Mouse (Mus musculus) liver, postnatal 0 days (tissue): ENCODE measurements around the gene Cd72. TPM values are rescaled to one million over a fixed set of nuclear protein-coding genes. Genes with fewer than 3 reads are reported as not detected.

Experiments
- ATAC-seq: fragments of 200-750 bp; cut with Nextera tagmentation; 2 replicates; pipeline ENCODE4 v1.8.0; 2017; ENCODE audit warnings: mild to moderate bottlenecking, moderate library complexity
- DNase-seq: peaks from one replicate; pipeline ENCODE4 v3.0.0-alpha.2; 2016
- H3K27ac ChIP-seq: fragments of 300-500 bp; sonication (generic); 2 replicates; pipeline ENCODE4 v1.5.1; 2014; ENCODE audit warnings: antibody characterized with exemption, moderate library complexity, mild to moderate bottlenecking, low read depth
- H3K27me3 ChIP-seq: fragments of 300-500 bp; sonication (generic); 2 replicates; pipeline ENCODE4 v1.6.1; 2014; ENCODE audit warnings: low read length, control low read depth, mixed read lengths; ENCODE audit not compliant: insufficient read depth
- H3K36me3 ChIP-seq: fragments of 300-500 bp; sonication (generic); replicated peaks from 2 replicates; pipeline ENCODE4 v1.6.1; 2014; ENCODE audit warnings: mild to moderate bottlenecking, control low read depth, low read length, moderate library complexity, mixed read lengths; ENCODE audit not compliant: insufficient read depth
- H3K4me1 ChIP-seq: fragments of 300-500 bp; sonication (generic); 2 replicates; pipeline ENCODE4 v1.6.1; 2014; ENCODE audit warnings: antibody characterized with exemption, mild to moderate bottlenecking, control low read depth; ENCODE audit not compliant: insufficient read depth
- H3K4me2 ChIP-seq: fragments of 300-500 bp; sonication (generic); 2 replicates; pipeline ENCODE4 v1.6.1; 2014; ENCODE audit warnings: low read depth, mild to moderate bottlenecking, low read length, moderate library complexity, mixed read lengths
- H3K4me3 ChIP-seq: fragments of 300-500 bp; sonication (generic); 2 replicates; pipeline ENCODE4 v1.5.1; 2014; ENCODE audit warnings: low read depth, low read length
- H3K9ac ChIP-seq: fragments of 300-500 bp; sonication (generic); replicated peaks from 2 replicates; pipeline ENCODE4 v1.6.1; 2014; ENCODE audit warnings: mild to moderate bottlenecking, moderate library complexity
- H3K9me3 ChIP-seq: fragments of 300-500 bp; sonication (generic); 2 replicates; pipeline ENCODE4 v1.6.1; 2016; ENCODE audit warnings: mild to moderate bottlenecking, control low read depth, low read length, mixed read lengths
- CTCF ChIP-seq: sonication (generic); IDR thresholded peaks from 2 replicates; pipeline ENCODE4 v1.5.1; 2016; ENCODE audit warnings: antibody characterized with exemption, low read depth
- EP300 ChIP-seq: IDR thresholded peaks from 2 replicates; pipeline ENCODE4 v1.6.1; 2016; ENCODE audit warnings: antibody characterized with exemption, low read depth, mild to moderate bottlenecking
- WGBS: fragments of 180-500 bp; shearing (Covaris S2); extraction: QIAGEN DNeasy Blood & Tissue Kit; methylation state at CpG from one replicate; pipeline ENCODE4 v1.1.7; 2014; ENCODE audit not compliant: insufficient replicate concordance; 5-methylcytosine and 5-hydroxymethylcytosine counted together
- polyA plus RNA-seq: library from polyadenylated mRNA; unstranded; fragments of >200 nt; fragmentation: Nextera tagmentation; extraction: Ambion mirVana; gene quantifications from 2 replicates; pipeline ENCODE4 v1.2.1, GENCODE M21; 2015

The Cd72 gene
- polyA plus RNA-seq, 1 experiment from 2014 or later, result 10.4 TPM

DNA sequence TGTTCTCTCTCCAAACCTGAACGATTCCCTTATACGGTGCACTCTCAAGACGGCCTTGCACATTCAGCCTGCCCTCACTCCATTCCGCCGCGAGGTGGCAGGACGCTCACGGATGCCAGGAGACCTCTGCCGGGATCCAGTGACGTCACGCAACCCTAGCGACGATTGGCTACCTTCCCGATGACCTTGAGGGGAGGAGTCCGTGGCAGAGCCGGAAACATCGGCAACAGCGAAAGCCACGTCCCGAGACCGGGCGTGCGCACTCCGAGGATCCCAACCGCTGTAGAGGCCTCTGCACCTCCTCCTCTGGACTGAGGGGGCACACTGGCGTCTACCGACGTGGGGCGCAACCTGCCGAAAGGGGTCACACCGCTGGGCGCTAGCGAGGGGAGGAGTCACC is 12.4 kb downstream of the Cd72 start:
- H3K4me1 ChIP-seq, result peaks cover 4% of the 10 kb centered on the region
- no peaks in the 10 kb centered on the region for H3K27me3 ChIP-seq
- no peaks in the 10 kb centered on the region for H3K9me3 ChIP-seq
- peaks cover 12% of the 10 kb centered on the region for H3K36me3 ChIP-seq
- WGBS, result under 1% methylated on average over 33 of the region's 33 CpGs
- TF ChIP-seq EP300, result no peak
- TF ChIP-seq CTCF, result peak; percentile 98
- peak; percentile 98 for DNase-seq
- H3K4me2 ChIP-seq, result peak overlapping the region; percentile 99
- H3K4me3 ChIP-seq, result peak overlapping the region; percentile 71
- peak overlapping the region; percentile 83 for H3K27ac ChIP-seq
- H3K9ac ChIP-seq, result peak overlapping the region; percentile 78
- ATAC-seq, result peak; percentile 91

DNA sequence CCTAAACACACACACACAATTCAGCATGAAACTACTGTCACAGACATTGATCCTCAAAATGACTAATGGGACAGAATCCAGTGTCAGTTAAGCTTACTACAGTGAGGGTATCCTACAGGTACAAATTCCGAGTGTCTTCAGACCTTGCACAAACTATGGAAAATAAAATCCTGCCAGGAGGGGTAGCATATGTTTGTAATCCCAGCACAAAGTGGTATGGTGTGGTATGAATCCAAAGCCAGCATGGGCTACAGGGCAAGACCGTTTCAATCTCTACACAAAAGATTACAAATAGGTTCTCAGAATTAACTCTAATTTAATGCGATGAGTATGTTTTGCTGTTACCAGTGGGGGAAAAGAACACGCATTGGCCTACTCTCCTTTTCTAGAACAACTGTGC is 12.8 kb downstream of the Cd72 start, which contains the start of gene Tesk1:
Tesk1 (plus strand) TSS at position 301 of the 400 bp plus-strand sequence.
- Histone ChIP-seq H3K4me3 (peak within 1 kb of the TSS; percentile 71), H3K27me3 (no peaks in the 10 kb centered on the region), H3K27ac (peak within 1 kb of the TSS; percentile 83), H3K4me1 (peaks cover 4% of the 10 kb centered on the region), H3K4me2 (peak within 1 kb of the TSS; percentile 99), H3K9me3 (no peaks in the 10 kb centered on the region), H3K36me3 (peaks cover 8% of the 10 kb centered on the region), H3K9ac (peak within 1 kb of the TSS; percentile 78)
- ATAC-seq (no peak), DNase-seq (no peak)
- no peak for TF ChIP-seq CTCF
- no peak for TF ChIP-seq EP300
- 28% methylated on average over 4 of the region's 4 CpGs for WGBS

DNA sequence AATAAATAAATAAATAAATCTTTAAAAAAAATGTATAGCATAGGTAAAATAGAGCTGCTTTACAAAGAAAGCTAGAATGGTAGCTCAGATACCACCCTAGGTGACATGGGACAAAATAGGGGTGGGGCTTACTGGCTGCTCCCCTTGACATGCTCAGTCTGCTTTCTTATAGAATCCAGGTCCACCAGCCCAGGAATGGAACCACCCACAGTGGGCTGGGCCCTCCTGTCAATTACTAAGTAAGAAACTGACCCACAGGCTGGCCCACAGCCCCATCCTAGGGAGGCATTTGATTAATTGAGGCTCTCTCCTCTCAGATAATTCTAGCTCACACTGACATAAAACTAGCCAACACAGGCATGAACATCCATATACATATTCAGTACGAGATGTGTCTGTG is 21.6 kb downstream of the Cd72 start:
- 76% methylated on average over 1 of the region's 1 CpGs for WGBS
- Histone ChIP-seq H3K4me1 (peaks cover 2% of the 10 kb centered on the region; the same call in 1 of the 2 replicates), H3K36me3 (no peaks in the 10 kb centered on the region), H3K27me3 (peaks cover 6% of the 10 kb centered on the region; the same call in 1 of the 2 replicates), H3K27ac (no peak overlapping the region), H3K9me3 (no peaks in the 10 kb centered on the region), H3K9ac (no peak overlapping the region), H3K4me2 (no peak overlapping the region), H3K4me3 (no peak overlapping the region)
- ATAC-seq (no peak), DNase-seq (no peak)
- TF ChIP-seq CTCF (no peak), EP300 (no peak)

DNA sequence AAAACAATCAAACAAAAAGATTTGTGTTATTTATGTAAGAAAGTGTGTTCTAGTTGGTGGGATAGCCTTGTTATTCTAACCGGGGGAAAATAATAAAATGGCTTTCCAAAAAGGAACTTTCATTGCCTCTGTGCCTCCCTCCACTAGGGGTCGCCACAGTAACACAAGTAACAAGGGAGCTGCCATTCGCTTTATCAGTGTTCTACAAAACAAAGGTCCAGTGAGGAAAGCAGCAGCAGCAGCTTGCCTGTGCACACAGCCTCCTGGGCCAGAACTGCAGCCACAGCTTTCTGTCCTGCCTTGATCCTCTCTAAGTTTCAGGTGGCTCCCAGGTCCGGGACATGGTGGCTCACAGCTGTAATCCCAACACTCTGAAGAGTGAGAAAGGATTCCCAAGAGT is 22.7 kb downstream of the Cd72 start:
- ATAC-seq, result peak; percentile 64
- H3K27ac ChIP-seq, result no peak overlapping the region
- WGBS, result 9% methylated on average over 4 of the region's 4 CpGs

DNA sequence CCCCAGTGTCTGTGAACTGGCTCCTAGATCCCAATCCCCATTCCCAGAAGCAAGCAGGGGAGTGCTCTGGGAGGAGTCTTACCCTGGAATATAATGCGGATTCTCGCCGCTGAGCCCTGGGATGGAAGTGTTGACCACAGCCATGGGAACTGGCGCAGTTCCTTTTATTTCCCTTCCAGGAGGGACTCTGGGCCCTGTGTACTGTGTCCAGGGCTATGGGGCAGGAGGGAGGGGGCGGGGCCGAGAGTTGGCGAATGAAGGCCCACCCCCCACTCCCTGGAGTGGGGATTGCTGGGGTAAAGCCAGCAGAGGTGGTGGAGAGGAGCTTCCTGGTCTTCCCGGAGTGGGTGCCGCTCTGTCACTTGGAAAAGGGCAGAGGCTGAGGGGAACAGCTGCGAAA is 25.5 kb downstream of the Cd72 start, which contains the start of gene Fam166b:
Fam166b (minus strand) TSS at position 189 of the 400 bp plus-strand sequence.
- H3K4me2 ChIP-seq, result no peak within 1 kb of the TSS
- ATAC-seq, result peak; percentile 22; the same call in 1 of the 2 replicates
- H3K9me3 ChIP-seq, result no peaks in the 10 kb centered on the region
- TF ChIP-seq CTCF (no peak), EP300 (no peak)
- H3K9ac ChIP-seq, result no peak within 1 kb of the TSS
- peaks cover 17% of the 10 kb centered on the region for H3K36me3 ChIP-seq
- H3K27me3 ChIP-seq, result peaks cover 38% of the 10 kb centered on the region
- 20% methylated on average over 10 of the region's 10 CpGs for WGBS
- peaks cover 2% of the 10 kb centered on the region; the same call in 1 of the 2 replicates for H3K4me1 ChIP-seq
- DNase-seq, result no peak
- no peak within 1 kb of the TSS for H3K27ac ChIP-seq
- H3K4me3 ChIP-seq, result no peak within 1 kb of the TSS

More for the DNA sequence above, 22.7 kb downstream of the Cd72 start:
- Histone ChIP-seq H3K9ac (no peak overlapping the region), H3K9me3 (no peaks in the 10 kb centered on the region), H3K4me1 (peaks cover 2% of the 10 kb centered on the region; the same call in 1 of the 2 replicates), H3K4me3 (no peak overlapping the region), H3K27me3 (peaks cover 17% of the 10 kb centered on the region), H3K4me2 (no peak overlapping the region), H3K36me3 (no peaks in the 10 kb centered on the region)
- DNase-seq, result peak; percentile 83
- TF ChIP-seq CTCF, result peak; percentile 94
- no peak for TF ChIP-seq EP300

DNA sequence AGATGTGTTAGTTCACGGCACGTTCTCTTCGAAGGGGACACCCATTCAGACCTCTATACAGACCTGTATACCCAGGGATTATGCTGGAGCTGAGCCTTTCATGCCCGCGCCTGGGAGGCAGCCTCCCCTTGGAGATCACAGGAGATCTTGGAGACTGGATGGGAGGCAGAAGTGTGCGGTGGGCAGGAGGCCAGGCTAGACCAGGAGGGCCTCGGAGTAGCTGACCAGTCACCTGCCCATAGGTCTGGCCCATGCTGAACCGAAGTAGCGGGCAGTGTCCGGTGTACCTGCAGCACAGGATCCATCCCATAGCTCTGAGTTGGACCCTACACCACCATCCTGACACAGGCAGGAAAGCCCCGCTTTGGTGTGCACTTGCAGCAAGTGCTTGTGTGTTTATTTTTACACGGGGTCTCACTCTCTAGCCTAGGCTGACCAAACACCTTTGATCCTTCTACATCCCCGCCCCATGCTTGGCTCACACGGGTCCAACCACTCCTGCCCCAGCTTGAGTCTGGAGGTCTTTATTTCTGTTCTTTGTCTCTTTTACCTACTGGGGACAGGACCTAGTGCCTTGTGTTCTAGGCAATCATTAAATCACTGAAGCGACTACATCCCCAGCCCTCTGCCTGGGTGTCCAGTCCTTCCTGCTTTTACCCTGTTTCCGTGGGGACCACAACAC is 26.1 kb downstream of the Cd72 start:
- Histone ChIP-seq H3K4me1 (peaks cover 7% of the 10 kb centered on the region), H3K4me3 (no peak overlapping the region), H3K9ac (no peak overlapping the region), H3K36me3 (peaks cover 20% of the 10 kb centered on the region), H3K4me2 (no peak overlapping the region), H3K27me3 (peaks cover 38% of the 10 kb centered on the region), H3K27ac (no peak overlapping the region), H3K9me3 (no peaks in the 10 kb centered on the region)
- WGBS, result 27% methylated on average over 16 of the region's 16 CpGs
- ATAC-seq, result 0 out of 2 replicates have a peak, but pooled peaks have one; percentile 5
- no peak for TF ChIP-seq EP300
- no peak for DNase-seq
